Mouse (Mus musculus): Measurements from ENCODE around the gene Wdr13. TPM values are rescaled to one million over a fixed set of nuclear protein-coding genes. Genes with fewer than 3 reads are reported as not detected.

Wdr13 gene
- polyA plus RNA-seq, 1 experiment from 2014 or later: 70.5 TPM

Other genes starting within 250 kb of the Wdr13 start
- 44.9 and 45.2 TPM in 2 replicates for gene Slc35a2, start 248.9 kb downstream of the Wdr13 start, polyA plus RNA-seq (2015; fragmentation: Nextera tagmentation; extraction: Ambion mirVana)
- 228 and 250 TPM in 2 replicates for gene Pqbp1, start 233.6 kb downstream of the Wdr13 start, polyA plus RNA-seq (2015; fragmentation: Nextera tagmentation; extraction: Ambion mirVana)
- 166 and 167 TPM in 2 replicates for gene Timm17b, start 233.5 kb downstream of the Wdr13 start, polyA plus RNA-seq (2015; fragmentation: Nextera tagmentation; extraction: Ambion mirVana)
- not detected in 2 replicates for gene Gm10491, start 225.1 kb downstream of the Wdr13 start, polyA plus RNA-seq (2015; fragmentation: Nextera tagmentation; extraction: Ambion mirVana)
- gene Gm10490, start 223.3 kb downstream of the Wdr13 start, polyA plus RNA-seq (2015; fragmentation: Nextera tagmentation; extraction: Ambion mirVana): not detected in 2 replicates
- gene Pcsk1n, start 213.1 kb downstream of the Wdr13 start, polyA plus RNA-seq (2015; fragmentation: Nextera tagmentation; extraction: Ambion mirVana): 288 and 302 TPM in 2 replicates
- not detected in 2 replicates for gene Eras, start 204.3 kb downstream of the Wdr13 start, polyA plus RNA-seq (2015; fragmentation: Nextera tagmentation; extraction: Ambion mirVana)
- gene Hdac6, start 185.0 kb downstream of the Wdr13 start, polyA plus RNA-seq (2015; fragmentation: Nextera tagmentation; extraction: Ambion mirVana): 75.6 and 77.9 TPM in 2 replicates
- gene Gata1, start 154.8 kb downstream of the Wdr13 start, polyA plus RNA-seq (2015; fragmentation: Nextera tagmentation; extraction: Ambion mirVana): 0.18 and 0.19 TPM in 2 replicates
- 0.56 and 0.58 TPM in 2 replicates for gene Glod5, start 114.4 kb downstream of the Wdr13 start, polyA plus RNA-seq (2015; fragmentation: Nextera tagmentation; extraction: Ambion mirVana)
- gene Suv39h1, start 58.1 kb downstream of the Wdr13 start, polyA plus RNA-seq (2015; fragmentation: Nextera tagmentation; extraction: Ambion mirVana): 39.1 and 44.6 TPM in 2 replicates
- gene Was, start 42.4 kb downstream of the Wdr13 start, polyA plus RNA-seq (2015; fragmentation: Nextera tagmentation; extraction: Ambion mirVana): 0.12 and 0.19 TPM in 2 replicates
- 286 and 306 TPM in 2 replicates for gene Rbm3, start 13.0 kb upstream of the Wdr13 start, polyA plus RNA-seq (2015; fragmentation: Nextera tagmentation; extraction: Ambion mirVana)
- 24.4 and 24.8 TPM in 2 replicates for gene Tbc1d25, start 43.3 kb upstream of the Wdr13 start, polyA plus RNA-seq (2015; fragmentation: Nextera tagmentation; extraction: Ambion mirVana)
- gene Ebp, start 60.6 kb upstream of the Wdr13 start, polyA plus RNA-seq (2015; fragmentation: Nextera tagmentation; extraction: Ambion mirVana): 31.7 and 35.1 TPM in 2 replicates
- gene Porcn, start 73.6 kb upstream of the Wdr13 start, polyA plus RNA-seq (2015; fragmentation: Nextera tagmentation; extraction: Ambion mirVana): 45.5 and 47.1 TPM in 2 replicates
- gene Ftsj1, start 119.5 kb upstream of the Wdr13 start, polyA plus RNA-seq (2015; fragmentation: Nextera tagmentation; extraction: Ambion mirVana): 46.6 and 48.9 TPM in 2 replicates
- gene Slc38a5, start 138.2 kb upstream of the Wdr13 start, polyA plus RNA-seq (2015; fragmentation: Nextera tagmentation; extraction: Ambion mirVana): 37.7 and 41.5 TPM in 2 replicates
- gene Ssxb10, start 194.5 kb upstream of the Wdr13 start, polyA plus RNA-seq (2015; fragmentation: Nextera tagmentation; extraction: Ambion mirVana): not detected in 2 replicates
- not detected in 2 replicates for gene Ssxb9, start 234.1 kb upstream of the Wdr13 start, polyA plus RNA-seq (2015; fragmentation: Nextera tagmentation; extraction: Ambion mirVana)

All from midbrain, embryonic 16.5 days (tissue).